Mouse (Mus musculus) kidney, postnatal 36 days (tissue): Measurements from ENCODE around the gene Rtn4rl2.
"Not testable (repeated sequence)": the region's sequence is repeated elsewhere in the genome, so short reads cannot be mapped to it uniquely, and the experiment has no call there.

Source experiments
- DNase-seq, 2 experiments: peaks; one replicate each; pipeline ENCODE4 v3.0.0; 2021 to 2022; ENCODE audit warnings: mixed read lengths in 2 of 2

Rtn4rl2 gene

DNA sequence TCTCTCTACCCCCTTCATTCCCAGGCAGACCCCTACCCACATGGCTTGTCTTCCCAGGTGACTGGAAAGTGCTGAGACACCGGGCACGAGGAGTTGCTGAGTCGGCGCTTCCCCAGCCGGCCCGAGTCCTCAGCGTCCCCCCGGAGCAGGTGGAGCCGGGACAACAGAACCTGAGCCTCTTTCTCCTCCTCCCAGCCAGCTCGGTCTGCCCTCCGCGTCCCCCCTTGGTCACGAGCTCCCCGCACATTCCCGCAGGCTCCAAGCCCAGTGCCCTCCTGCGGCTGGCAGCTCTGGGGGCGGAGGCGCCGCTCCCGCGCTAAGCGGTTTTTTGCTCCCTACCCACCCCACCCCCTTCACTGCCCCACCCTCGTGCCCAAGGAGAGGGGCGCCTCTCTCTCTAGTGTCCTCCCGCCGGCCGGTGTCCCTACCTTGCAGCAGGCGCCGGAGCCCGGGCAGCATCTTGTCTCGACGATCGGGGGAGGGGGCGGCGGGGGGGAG is at the start of gene Rtn4rl2:
Rtn4rl2 (minus strand) TSS at position 477 of the 498 bp plus-strand sequence.
- DNase-seq, result peak in 1 of 2 experiments; percentile 20

DNA sequence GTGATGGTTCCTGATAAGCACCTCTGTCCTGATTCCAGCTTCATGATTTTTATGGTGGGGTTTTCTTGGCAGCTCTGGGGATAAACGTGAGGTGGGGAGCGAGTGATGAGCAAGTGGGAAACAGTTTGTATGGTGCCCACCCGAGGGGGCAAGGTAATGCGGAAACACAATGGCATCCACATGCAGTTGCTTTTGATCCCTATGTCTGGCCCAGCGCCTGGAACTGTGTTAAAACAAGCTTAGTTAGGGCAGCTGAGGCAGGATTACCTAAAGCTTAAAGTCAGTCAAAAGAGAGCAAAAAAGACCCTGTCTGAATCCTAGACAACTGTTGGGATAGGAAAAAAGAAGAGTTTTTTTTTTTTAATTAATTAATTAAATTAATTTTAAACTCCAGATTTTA is 48.6 kb upstream of the Rtn4rl2 start:
- no peak for DNase-seq

DNA sequence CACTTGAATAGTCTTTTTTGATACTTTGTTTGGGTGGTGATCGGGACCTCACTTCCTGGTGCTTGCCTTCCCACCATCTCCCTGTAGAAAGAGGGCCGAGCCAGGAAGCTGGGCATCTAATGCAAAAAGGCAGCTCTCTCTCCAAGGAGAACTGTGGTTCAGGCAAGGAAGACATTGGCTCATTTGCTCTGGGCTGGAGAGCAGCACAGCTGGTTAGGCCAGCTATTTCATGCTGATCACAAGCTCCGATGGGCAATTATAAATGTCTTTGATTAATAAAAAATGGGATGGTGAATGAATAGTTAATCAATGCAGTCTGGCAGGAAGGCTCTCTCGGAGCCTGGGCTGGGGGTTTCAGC is 48.1 kb upstream of the Rtn4rl2 start:
- DNase-seq, result no peak

DNA sequence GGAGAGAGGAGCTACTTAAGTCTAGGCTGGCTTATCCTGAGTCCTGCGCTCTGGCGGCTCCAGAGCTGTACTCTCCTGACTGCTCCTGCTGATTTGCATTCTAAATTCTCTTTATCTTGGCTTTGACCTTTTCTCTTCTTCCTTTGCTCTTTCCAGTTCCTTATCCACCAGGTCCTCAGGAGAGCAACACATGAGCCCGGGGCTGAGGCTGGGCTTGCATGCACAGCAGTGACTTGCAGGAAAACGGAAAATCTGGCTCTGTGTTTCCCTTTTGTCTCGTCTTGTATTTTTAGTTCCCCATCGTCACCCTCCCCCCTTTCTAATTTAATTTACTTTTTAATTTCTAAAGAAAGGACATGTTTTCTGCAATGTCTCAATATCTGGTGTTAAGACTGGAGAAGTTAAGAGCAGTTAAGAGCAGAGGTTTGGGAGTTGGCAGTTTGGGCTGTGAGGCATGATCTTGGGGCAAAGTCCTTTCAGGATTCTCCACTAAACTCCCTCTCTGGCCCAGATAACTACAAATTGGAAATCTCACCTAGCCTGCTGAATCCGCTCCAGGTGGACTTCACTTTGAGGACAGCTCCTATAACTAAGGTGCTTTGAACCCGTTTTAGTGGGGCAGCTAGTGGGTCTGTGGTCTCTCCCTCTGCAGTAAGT is 47.6 kb upstream of the Rtn4rl2 start:
- peak; percentile 49 to 51 for DNase-seq

DNA sequence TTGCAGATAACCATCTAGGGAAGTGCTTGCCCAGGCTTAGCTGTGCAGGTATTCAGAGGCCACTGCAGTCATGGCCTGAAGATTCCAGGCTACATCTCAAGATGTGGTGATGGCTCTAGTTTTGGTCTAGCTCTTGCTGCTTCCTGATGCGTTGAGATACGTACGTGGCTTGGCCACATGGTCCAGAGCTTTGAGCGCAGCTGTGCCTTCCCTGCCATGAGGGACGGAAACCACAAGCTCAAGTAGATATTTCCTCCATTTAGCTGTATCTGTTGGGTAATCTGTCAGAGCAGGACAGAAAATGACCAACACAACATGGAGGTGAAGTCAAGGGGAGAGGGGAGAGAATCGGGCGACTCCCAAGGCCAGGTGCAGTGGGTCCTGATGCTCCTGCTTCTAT is 43.7 kb upstream of the Rtn4rl2 start:
- DNase-seq, result no peak

DNA sequence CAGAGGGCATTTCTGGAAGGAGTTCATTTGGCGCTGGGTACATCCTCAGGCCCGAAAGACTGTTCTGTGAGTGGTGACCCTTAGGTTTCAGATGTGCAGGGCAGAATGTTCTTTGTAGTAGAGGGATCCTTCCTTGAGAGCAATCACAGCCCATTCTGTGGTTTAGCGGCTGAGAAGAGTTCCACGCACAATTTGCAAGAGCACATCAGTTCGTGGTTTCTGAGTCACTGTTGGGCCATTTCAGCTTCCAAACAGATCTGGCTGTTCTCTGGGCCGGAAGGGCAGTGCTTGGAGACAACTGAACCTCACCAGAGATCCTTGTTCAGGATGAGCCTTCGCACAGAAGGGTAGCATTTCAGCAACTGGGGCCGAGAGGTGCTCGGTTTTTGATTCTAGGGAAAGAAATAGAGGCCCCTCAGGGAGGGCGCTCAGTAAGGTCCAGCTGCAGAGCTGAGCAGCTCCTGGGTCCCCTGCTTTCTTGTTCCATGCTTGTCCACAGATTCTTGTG is 33.1 kb upstream of the Rtn4rl2 start:
- no peak for DNase-seq

DNA sequence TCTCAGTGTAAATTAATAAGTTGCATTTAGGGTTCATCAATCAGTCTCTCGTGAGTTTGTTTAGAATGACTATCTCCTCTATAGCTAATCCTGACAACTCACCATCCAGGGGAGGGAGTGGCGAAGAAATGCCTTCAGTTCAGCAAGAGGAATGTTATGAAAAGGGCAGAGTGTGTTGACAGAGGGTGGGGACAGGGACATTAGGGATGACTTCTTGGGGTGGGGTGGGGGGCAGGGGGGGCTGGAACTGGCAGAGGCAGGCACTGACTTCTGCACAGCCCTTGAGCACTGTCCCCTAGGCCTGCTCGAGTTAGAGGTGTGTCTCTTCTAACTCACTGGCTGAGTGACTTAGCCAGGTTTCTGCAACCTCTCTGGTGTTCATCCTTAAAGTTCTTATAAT is 31.7 kb upstream of the Rtn4rl2 start:
- no peak for DNase-seq

DNA sequence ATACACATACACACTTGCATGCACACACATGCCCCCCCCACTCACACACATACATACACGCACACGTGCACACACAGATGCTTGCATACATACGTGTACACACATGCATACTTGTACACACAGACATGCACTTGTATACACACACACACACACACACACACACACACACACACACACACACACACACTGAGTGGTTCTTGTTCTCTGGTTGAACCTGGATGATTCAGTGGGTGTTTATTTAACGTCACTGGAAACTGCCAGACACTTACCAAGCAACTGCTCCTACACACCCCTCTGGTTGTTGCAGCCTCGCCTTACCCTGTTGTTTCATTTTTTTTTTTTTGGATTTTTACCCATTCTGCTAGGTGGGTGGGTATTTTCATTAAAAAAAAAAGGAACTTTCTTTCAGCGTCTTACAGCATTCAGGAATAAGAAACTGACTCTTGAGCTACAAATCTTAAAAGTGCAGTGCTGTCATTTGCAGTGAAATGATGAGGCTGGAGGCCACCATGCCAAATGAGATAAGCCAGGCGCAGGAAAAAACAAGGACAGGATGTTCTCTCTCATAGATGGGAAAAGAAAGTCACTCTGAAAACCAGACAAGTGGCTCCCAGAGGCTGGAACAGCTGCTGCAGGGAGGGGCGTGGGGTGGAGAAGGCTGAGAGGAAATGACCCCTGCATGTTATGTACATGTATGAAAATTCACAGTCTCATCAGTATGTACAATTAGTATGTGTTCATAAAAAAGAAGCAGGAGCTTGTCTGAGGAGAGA is 30.2 kb upstream of the Rtn4rl2 start:
- DNase-seq, result peak; percentile 66 to 88

DNA sequence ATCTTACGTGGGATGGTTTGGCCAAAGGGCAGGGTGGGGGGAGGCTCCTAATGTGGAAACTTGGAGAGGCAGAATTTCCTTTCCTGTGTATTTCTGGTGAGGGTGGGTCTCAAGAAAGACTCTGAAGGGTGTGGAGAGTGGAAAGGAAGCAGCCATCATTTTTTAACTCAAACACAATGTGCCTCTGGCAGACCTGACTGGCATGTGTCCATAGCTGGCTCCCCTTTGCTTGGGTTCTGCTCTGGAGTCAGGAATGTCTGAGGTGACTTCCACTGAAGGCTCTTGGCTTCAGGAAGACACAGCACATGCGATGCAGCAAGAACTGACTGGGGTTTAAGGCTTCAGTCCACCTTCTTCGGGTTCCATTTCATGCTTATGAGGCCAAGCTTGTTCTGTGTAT is 28.8 kb upstream of the Rtn4rl2 start:
- DNase-seq, result peak; percentile 48 to 66

DNA sequence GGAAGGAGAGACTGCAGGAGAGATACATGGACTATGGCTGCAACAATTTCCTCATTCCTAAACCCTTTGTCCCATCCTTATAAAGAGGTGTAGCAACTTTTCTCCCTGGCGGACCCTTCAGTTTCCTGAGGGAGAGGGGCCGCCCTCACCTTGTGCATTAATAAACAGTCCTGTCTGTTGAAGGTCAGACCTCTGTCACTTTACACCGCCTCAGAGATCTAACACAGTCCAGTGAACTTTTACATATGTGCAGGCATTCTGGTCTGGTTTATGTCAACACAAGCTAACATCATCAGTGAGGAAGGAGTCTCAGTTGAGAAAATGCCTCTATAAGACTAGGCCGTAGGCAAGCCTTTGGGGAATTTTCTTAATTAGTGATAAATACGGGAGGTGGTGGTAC is 27.4 kb upstream of the Rtn4rl2 start:
- DNase-seq, result no peak

DNA sequence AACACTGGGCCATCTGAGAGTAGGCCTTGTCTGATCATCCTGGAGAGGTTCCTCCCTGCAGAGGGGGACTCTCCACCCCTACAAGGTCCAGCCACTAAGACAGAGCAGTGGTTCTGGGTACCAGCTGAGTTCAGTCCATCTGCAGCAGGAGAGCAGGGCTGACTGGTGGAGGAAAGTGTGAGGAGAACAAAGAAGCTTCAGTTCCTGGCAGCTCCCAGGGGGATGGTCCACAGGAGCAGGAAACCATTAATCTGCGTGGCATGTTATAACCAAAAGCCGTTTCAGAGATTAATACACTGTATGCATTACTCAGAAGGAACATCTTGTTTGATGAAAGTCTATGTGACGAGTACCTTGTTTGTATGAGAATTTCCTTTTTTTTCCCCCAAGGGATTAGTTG is 26.2 kb upstream of the Rtn4rl2 start:
- peak; percentile 22 to 34 for DNase-seq

DNA sequence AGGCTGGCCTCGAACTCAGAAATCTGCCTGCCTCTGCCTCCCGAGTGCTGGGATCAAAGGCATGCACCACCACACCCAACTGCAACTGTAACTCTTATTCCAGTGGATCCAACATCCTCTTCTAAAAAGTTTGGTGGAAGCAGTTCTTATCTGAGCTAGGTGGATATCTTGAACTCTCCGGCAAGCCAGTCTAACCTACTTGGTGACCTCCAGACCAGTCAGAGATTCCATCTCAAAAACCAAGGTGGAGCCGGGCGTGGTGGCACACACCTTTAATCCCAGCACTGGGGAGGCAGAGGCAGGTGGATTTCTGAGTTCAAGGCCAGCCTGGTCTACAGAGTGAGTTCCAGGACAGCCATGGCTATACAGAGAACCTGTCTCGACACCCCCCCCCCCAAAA is 10.2 kb upstream of the Rtn4rl2 start:
- not testable (repeated sequence) for DNase-seq

DNA sequence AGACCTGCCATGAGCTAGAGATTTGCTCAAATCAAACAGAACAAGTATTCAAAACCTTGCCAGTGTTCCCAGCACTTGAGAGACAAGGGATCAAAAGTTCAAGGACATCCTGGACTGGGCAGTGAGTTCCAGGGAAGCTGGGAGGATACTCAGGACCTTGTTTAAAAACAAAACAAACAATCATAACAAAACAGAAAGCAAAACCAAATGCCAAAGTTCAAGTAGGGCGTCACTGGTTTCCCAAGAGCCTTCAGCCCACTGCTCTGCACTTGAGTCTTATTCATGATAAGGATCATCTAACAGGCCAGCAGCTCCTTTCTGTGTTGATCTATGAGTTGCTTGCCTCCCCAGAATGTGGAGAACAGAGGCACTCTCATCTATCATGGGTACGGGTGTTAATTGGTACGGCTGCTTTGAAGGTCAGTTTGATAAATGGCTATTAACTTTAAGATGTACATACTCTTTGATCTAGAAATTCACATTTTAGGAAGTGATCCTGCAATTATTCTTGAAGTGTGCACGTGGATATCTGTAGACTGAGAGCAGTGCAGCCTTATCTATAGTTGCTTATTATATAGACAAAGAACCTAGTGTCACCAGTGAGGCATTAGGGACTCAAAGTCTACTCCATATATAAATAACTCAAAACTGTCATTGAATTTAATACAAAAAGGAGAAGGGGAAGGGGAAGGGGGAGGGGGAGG is 9.1 kb upstream of the Rtn4rl2 start:
- no peak for DNase-seq

DNA sequence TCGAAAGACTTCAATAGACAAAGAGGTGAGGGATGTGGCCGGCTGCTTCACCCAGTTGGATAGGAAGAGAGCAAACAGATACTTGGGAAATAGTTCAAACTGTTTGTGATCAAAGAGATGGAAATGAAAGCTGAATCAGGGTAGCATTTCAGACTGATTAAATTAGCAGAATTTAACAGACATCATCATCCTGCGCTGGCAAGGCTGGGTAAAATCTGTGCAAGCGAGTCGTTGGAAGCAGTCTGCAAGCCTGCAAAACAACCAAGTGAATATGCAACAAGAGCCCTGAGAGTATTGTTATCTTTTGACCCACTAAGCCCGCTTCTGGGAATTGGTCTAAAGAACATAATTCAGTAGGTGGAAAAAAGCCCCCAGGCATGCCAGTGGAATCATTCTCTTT is 6.8 kb upstream of the Rtn4rl2 start:
- no peak for DNase-seq

DNA sequence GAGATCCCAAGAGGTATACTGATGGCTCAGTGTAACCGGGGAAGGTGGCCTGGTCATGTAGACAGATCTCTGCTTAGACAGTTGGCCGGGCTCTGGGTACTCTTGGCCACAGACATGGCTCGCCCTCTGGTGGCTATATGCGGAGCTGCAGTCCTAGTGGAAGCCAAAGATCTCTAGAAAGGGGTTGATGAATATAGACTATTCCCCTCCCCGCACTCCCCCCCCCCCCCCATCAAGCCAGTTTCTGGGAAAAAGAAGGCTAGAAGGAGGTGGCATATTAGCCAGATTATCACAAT is 3.5 kb upstream of the Rtn4rl2 start:
- DNase-seq, result peak; percentile 87 to 91

DNA sequence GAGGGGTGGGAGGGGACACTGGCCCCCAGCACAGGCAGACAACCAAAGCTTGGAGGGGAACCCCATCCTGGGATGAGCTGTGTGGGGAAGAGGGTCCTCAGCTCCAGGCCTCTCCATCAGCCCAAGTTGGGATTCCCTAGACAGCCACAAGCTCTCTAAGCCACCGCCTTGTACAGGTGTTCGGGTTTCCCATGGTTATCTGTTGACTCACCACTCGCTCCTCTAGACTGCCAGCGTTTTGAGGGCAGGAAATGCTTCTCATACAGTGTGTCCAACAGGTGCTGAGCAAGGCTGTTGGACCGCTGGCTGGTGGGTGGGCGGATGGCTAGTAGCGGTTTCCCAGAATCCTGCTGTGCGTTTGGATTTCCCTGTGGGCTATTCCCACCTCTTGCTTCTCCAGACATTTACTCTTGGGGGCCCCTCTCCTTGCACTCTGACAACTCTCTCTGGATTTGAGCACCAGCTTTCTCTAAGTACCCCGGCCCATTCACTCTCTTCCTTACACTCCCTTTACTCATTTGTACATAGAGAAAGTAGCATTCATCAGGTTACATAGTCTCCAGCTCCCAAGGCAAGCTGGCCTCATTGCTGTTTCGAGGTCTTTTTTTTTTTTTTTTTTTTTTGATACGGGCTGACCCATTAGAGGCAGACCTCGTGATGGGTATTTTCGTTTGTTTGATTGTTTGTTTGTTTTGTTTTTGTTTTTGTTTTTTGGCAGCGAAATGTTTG is 3.0 kb upstream of the Rtn4rl2 start:
- DNase-seq, result no peak

DNA sequence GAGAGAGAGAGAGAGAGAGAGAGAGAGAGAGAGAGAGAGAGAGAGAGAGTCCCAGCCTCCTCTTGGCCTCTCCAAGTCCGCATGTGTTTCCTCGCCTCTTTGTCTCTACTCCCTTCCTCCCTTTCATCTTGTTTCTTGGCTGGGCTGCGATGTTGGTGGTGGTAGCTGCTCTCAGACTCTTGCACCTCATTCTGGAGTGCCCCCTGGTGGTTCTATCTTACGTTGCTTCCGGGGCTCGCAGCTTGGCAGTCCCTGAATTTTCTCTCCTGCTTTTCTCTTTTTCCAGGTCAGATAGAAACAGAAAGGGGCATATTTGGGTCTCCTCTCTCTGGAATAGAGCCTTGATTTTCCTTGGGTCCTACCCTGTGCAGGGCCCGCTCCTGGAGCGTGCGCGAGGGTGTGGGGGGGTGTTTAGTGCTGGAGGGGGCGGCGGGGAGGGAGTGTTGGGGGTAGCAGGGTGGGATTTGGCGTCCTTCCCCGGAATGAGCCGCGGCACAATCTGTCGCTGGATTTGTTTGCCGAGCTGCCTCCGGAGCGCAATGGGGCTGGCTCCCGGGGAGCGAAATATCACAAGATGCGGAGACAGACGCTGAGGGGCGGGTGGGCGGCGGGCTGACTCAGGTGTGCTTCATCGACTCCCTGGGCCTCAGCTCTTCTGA is 2.3 kb upstream of the Rtn4rl2 start:
- DNase-seq, result peak; percentile 83 to 88

DNA sequence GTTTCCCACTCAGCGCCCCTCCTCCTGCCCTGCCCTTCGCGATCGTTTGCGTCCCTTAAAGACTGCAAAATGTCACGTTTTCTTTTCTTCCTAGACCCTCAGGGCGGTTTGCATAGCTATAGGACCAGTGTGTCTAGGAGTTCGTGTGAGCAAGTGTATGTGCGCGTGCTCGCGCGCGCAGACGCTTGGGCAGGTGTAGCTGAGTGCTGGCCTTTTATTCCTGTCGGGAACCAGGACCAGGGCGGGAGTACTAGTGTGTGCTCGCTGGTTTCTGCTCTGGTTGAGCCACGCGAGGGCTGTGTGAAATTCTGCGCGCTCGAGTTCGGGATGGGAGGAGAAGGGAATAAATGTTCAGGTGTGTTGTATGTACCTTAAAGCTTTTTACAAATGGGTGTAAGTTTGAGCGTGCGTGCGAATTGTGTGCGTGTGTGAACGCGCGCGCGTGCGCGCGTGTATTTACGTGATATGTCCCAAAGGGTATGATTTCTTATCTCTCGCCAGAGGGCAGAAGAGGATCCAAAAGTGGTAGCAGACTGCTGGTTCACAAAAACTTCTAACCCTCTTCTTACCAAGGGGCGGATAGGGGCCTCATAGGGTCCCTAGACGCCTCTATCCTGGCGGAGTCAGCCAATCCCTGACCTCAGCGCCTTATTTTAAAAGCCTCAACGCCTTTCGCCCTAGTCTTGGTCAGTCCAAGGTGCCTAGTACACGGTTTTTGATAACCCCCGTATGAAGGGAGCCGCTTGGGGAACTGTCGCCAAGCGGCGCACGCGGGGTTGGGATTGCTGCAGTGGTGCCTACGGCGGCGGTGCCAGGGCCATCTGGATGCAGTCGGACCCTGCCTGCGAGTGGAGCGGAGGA is 1.1 kb upstream of the Rtn4rl2 start:
- peak; percentile 50 to 60 for DNase-seq

DNA sequence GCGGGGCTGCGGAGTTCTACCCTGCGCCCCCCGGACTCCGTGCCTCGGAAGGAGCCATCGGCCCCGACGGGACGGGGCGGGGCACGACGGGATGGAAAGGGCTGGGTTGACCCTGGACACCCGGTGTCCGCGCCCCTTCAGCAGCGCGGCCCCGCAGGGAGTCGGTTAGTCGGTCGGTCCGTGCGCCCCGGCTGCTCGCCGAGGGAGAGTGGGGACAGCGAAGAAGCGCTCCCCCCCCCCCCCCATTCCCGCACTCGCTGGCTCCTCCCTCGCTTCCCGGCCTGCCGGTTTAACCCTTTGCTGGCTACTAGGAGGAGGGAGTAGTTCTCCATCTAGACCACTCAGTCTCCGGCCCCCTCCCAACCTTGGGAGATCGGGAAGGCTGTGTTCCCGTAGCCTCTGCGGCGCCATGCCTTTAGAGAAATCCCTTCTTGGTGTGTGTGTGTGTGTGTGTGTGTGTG is 341 bp upstream of the Rtn4rl2 start:
- DNase-seq, result peak in 1 of 2 experiments; percentile 36

DNA sequence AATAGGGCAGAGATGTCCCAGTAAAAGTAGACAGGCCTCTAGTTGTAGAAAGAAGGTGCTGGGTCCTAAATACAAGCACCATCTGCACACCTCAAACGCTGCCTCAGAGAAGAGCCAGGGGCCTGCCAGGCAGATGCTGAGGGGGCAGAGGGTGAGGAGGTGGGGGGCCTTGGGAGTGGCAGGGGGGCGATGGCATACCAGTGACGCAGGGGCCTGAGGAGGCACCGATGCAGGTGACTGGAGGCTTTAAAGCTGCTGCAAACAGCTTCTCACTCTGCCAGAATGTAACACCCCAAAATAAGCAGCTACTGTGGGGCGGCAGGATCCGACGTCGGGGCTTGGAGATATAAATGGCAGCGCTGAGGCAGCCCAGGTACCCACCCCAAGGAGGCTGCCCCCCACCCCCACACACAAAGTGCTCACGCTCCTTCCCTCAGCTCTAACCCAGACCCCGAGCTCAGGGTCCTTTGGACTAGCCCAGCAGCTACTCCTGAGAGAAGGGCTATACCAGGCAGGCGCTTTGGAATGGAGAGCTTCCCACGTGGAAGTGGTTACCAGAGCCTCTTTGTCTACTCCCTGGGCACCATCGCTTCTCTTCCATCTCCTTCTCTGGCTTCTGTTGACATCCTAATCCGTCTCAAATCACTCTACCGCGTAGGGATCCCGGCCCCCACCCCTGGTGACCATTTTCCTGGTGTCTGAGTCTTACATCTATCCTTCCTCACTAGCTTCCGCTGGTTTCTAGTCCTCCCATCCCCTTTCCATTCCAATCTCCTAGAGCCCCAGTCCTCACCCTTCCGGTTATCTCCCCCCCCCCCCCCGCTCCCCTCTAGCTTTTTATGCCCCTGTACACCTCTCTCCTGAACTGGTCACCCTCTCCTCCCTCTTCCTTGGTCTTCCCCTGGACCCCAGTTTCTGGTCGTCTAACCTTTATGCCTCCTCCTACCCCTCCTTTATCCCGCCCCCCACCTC is 1.1 kb downstream of the Rtn4rl2 start:
- DNase-seq, result no peak
